Mouse (Mus musculus): Measurements from ENCODE around the gene Homer1. TPM values are rescaled to one million over a fixed set of nuclear protein-coding genes. Genes with fewer than 3 reads are reported as not detected.

Homer1 gene
- polyA plus RNA-seq, 1 experiment from 2014 or later: 8.6 TPM

DNA sequence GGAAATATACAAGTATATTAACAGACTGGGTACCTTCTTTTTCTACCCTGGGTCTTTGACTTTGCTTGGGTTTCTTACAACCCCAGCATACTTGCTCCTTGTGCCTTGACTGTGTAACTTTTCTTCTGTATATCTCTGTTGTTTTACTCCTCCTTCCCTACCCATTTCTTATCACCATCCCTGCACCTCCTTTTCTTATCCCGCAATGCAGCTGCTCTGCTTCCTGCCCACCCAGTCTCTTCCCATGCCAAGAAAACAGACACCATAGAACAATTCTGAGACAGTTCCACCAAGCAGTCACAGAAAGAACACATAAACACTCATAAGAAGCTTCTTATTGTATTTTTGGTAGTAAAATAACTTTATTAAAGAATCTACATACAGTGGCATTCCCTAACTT, 81.9 kb downstream of the Homer1 start:
- Histone ChIP-seq H3K9me3 (replicated peaks; ENCODE audit: control insufficient read depth, low read length, poor library complexity, severe bottlenecking) (no peaks in the 10 kb centered on the region), H3K27me3 (ENCODE audit: control insufficient read depth, insufficient read depth, low read depth, low read length) (no peaks in the 10 kb centered on the region), H3K4me3 (ENCODE audit: low read depth, low read length) (no peak overlapping the region), H3K36me3 (ENCODE audit: control insufficient read depth, insufficient read depth, low read length) (no peaks in the 10 kb centered on the region), H3K27ac (ENCODE audit: low read length) (no peak overlapping the region), H3K4me2 (ENCODE audit: low read length) (no peak overlapping the region), H3K4me1 (ENCODE audit: control insufficient read depth, insufficient read depth, low read length) (no peaks in the 10 kb centered on the region), H3K9ac (ENCODE audit: low read depth, low read length) (no peak overlapping the region)
- 92% methylated on average over 1 of the region's 1 CpGs for WGBS
- ATAC-seq: no peak

DNA sequence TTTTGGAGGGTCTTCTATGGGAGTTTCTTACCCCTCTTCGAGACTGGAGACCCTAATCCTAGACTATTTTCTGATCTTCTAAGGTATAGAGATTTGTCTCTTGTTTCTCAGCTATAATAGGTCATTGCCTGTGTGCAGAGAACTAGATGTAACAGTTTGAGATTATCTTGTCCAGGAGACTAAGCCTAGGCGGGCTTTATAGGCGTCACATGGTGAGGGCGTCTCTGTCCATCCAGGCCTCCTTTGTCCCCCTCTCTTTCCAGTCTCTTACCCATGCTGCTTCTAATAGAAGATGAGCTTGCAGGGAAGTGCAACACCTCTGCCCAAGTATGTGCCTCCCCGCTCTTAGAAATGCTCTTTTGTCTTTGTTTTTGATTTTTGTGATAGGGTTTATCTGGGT, 83.7 kb downstream of the Homer1 start:
- H3K4me3 ChIP-seq (ENCODE audit: low read depth, low read length): no peak overlapping the region
- WGBS: 84% methylated on average over 5 of the region's 5 CpGs

DNA sequence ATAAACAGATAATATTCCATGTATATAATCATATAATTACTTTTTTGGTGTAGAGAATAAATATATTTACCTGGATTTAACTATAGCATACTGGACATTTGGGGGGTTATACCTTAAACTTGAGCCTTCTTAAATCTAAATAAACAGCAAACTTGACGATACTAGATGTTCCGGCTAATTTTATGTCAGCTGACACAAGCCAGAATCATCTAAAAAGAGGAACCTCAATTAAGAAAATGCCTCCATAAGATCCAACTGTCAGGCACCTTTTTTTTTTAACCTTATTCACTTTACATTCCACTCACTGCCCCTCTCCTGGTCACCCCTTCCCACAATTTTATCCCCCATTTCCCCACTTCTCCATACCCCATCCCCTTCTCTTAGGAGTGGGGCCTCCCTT, 84.2 kb downstream of the Homer1 start:
- 96% methylated on average over 2 of the region's 2 CpGs for WGBS
- Histone ChIP-seq H3K27ac (ENCODE audit: low read length) (no peak overlapping the region), H3K4me1 (ENCODE audit: control insufficient read depth, insufficient read depth, low read length) (no peaks in the 10 kb centered on the region)

More for the DNA sequence above, 83.7 kb downstream of the Homer1 start:
- Histone ChIP-seq H3K9ac (ENCODE audit: low read depth, low read length) (no peak overlapping the region), H3K27ac (ENCODE audit: low read length) (no peak overlapping the region), H3K4me2 (ENCODE audit: low read length) (no peak overlapping the region), H3K9me3 (replicated peaks; ENCODE audit: control insufficient read depth, low read length, poor library complexity, severe bottlenecking) (no peaks in the 10 kb centered on the region), H3K4me1 (ENCODE audit: control insufficient read depth, insufficient read depth, low read length) (no peaks in the 10 kb centered on the region), H3K27me3 (ENCODE audit: control insufficient read depth, insufficient read depth, low read depth, low read length) (no peaks in the 10 kb centered on the region), H3K36me3 (ENCODE audit: control insufficient read depth, insufficient read depth, low read length) (no peaks in the 10 kb centered on the region)
- ATAC-seq: no peak

DNA sequence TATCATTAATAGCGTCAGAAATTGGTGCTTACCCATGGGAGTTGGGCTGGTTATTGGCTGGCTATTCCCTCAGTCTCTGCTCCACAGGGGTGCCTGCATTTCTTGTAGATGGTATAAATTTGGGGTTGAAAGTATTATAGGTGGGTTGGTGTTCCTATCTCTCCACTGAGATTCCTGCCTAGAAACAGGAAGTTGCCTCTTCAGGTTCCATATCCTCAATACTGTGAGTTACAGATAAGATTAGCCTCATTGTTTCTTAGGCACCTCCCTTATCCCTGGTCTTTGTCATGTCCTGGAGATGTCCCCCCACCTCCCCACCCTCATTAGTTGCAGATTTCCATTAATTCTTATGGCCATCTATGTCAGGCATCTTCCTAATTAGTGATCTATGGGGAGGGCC, 85.0 kb downstream of the Homer1 start:
- Histone ChIP-seq H3K36me3 (ENCODE audit: control insufficient read depth, insufficient read depth, low read length) (no peaks in the 10 kb centered on the region), H3K27ac (ENCODE audit: low read length) (no peak overlapping the region), H3K27me3 (ENCODE audit: control insufficient read depth, insufficient read depth, low read depth, low read length) (no peaks in the 10 kb centered on the region), H3K4me2 (ENCODE audit: low read length) (no peak overlapping the region), H3K9me3 (replicated peaks; ENCODE audit: control insufficient read depth, low read length, poor library complexity, severe bottlenecking) (no peaks in the 10 kb centered on the region), H3K4me1 (ENCODE audit: control insufficient read depth, insufficient read depth, low read length) (no peaks in the 10 kb centered on the region), H3K4me3 (ENCODE audit: low read depth, low read length) (no peak overlapping the region), H3K9ac (ENCODE audit: low read depth, low read length) (no peak overlapping the region)
- WGBS: 84% methylated on average over 1 of the region's 1 CpGs
- no peak for ATAC-seq

More for the DNA sequence above, 84.2 kb downstream of the Homer1 start:
- H3K4me3 ChIP-seq (ENCODE audit: low read depth, low read length): no peak overlapping the region
- H3K4me2 ChIP-seq (ENCODE audit: low read length): no peak overlapping the region
- H3K27me3 ChIP-seq (ENCODE audit: control insufficient read depth, insufficient read depth, low read depth, low read length): no peaks in the 10 kb centered on the region
- ATAC-seq: no peak
- no peaks in the 10 kb centered on the region for H3K9me3 ChIP-seq (replicated peaks; ENCODE audit: control insufficient read depth, low read length, poor library complexity, severe bottlenecking)
- H3K36me3 ChIP-seq (ENCODE audit: control insufficient read depth, insufficient read depth, low read length): no peaks in the 10 kb centered on the region
- H3K9ac ChIP-seq (ENCODE audit: low read depth, low read length): no peak overlapping the region

DNA sequence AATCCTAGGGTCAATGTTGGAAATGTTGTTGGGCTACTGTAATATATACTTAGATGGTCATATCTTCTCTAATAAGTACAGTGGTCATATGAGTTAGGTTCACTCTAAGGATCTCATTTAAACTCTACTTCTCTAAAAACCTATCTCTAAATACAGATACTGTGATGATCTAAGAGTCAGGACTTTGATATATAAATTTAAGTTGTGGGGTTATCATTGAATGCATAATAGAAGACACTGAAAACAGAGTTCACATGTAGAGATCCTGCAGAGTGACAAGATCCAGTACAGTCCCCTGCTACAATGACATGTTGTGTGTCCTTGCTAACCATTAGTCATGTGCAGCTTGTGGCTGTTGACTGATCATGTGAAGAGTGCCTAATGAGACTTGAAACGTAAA, 85.7 kb downstream of the Homer1 start:
- H3K27ac ChIP-seq (ENCODE audit: low read length): no peak overlapping the region
- H3K27me3 ChIP-seq (ENCODE audit: control insufficient read depth, insufficient read depth, low read depth, low read length): no peaks in the 10 kb centered on the region

DNA sequence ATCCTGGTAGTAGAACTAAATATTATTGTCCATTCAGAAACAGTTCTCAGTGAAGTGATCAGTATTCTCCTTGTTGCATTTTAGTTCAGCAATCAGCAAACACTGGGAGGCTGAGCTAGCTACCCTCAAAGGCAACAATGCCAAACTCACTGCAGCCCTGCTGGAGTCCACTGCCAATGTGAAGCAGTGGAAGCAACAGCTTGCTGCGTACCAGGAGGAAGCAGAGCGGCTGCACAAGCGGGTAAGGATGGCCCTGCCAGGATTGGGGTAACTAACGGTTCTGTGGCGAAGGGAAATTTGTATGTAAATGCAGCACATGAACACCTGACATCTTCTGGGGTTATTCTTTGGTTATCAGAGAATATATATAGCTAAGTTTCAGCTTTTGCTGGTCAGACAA, 88.0 kb downstream of the Homer1 start:
- Histone ChIP-seq H3K4me2 (ENCODE audit: low read length) (no peak overlapping the region), H3K36me3 (ENCODE audit: control insufficient read depth, insufficient read depth, low read length) (0 out of 2 replicates have a peak, but pooled peaks cover 2% of the 10 kb centered on the region), H3K4me1 (ENCODE audit: control insufficient read depth, insufficient read depth, low read length) (no peaks in the 10 kb centered on the region), H3K27ac (ENCODE audit: low read length) (peak overlapping the region; percentile 26; the same call in 1 of the 2 replicates), H3K27me3 (ENCODE audit: control insufficient read depth, insufficient read depth, low read depth, low read length) (no peaks in the 10 kb centered on the region), H3K9ac (ENCODE audit: low read depth, low read length) (no peak overlapping the region), H3K4me3 (ENCODE audit: low read depth, low read length) (no peak overlapping the region), H3K9me3 (replicated peaks; ENCODE audit: control insufficient read depth, low read length, poor library complexity, severe bottlenecking) (no peaks in the 10 kb centered on the region)
- WGBS: 75% methylated on average over 5 of the region's 5 CpGs
- ATAC-seq: no peak

More for the DNA sequence above, 85.7 kb downstream of the Homer1 start:
- Histone ChIP-seq H3K4me2 (ENCODE audit: low read length) (no peak overlapping the region), H3K4me3 (ENCODE audit: low read depth, low read length) (no peak overlapping the region), H3K9ac (ENCODE audit: low read depth, low read length) (no peak overlapping the region), H3K4me1 (ENCODE audit: control insufficient read depth, insufficient read depth, low read length) (no peaks in the 10 kb centered on the region), H3K9me3 (replicated peaks; ENCODE audit: control insufficient read depth, low read length, poor library complexity, severe bottlenecking) (no peaks in the 10 kb centered on the region), H3K36me3 (ENCODE audit: control insufficient read depth, insufficient read depth, low read length) (no peaks in the 10 kb centered on the region)
- 87% methylated on average over 1 of the region's 1 CpGs for WGBS
- ATAC-seq: no peak

DNA sequence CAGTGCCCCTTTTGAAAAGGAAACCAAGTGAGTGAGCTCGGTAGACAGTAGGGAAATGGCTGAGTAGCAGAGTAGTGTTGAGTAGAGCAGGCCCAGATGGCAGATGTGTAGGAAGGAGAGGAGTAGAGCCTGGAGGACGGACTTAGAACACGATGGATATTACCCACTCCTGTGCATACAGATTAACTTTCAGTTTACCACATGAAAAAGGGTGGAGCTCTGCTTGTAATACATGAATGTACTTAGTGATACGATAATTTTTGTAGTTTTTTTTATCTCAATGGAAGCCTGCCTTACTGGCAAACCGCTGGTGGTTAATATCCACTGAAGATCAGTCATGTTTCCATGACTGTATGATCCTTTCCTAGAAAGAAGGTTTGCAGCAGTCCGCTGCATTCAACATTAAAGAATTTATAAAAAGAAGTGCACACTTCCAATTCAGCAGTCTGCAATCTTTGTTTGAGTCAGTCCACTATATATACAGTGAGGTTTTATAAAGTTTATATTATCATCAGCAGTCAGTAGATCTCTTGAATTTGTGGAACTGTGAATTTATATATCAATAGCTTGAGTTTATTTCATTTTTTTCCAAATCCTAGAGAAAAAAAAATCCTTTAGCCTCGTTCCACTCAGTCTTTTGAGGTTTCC, 89.3 kb downstream of the Homer1 start:
- no peak overlapping the region for H3K9ac ChIP-seq (ENCODE audit: low read depth, low read length)
- no peak for ATAC-seq
- H3K36me3 ChIP-seq (ENCODE audit: control insufficient read depth, insufficient read depth, low read length): 0 out of 2 replicates have a peak, but pooled peaks cover 2% of the 10 kb centered on the region
- H3K27me3 ChIP-seq (ENCODE audit: control insufficient read depth, insufficient read depth, low read depth, low read length): no peaks in the 10 kb centered on the region
- WGBS: 71% methylated on average over 7 of the region's 7 CpGs
- no peak overlapping the region for H3K4me2 ChIP-seq (ENCODE audit: low read length)
- no peak overlapping the region for H3K27ac ChIP-seq (ENCODE audit: low read length)
- no peak overlapping the region for H3K4me3 ChIP-seq (ENCODE audit: low read depth, low read length)
- H3K4me1 ChIP-seq (ENCODE audit: control insufficient read depth, insufficient read depth, low read length): no peaks in the 10 kb centered on the region
- H3K9me3 ChIP-seq (replicated peaks; ENCODE audit: control insufficient read depth, low read length, poor library complexity, severe bottlenecking): no peaks in the 10 kb centered on the region

DNA sequence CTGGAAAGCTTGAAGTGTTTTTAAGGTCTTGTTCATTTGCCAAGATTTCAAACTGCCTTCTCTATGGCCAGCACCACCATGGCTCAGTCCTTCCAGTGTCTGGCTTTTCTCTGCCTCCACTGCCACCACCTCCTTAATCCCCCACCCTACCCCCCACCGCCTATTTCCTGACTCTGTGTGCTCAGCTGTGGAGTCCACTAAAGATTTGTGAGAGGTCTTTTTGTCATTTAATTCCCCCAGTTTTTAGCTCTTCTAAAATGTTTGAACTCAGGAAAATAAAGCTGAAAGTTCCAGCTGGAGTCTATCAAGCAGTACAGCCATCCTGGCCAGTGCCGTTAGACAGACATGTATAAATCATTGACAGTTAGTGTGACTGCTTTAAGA, 89.8 kb downstream of the Homer1 start:
- Histone ChIP-seq H3K9ac (ENCODE audit: low read depth, low read length) (no peak overlapping the region), H3K4me1 (ENCODE audit: control insufficient read depth, insufficient read depth, low read length) (no peaks in the 10 kb centered on the region), H3K36me3 (ENCODE audit: control insufficient read depth, insufficient read depth, low read length) (0 out of 2 replicates have a peak, but pooled peaks cover 2% of the 10 kb centered on the region), H3K9me3 (replicated peaks; ENCODE audit: control insufficient read depth, low read length, poor library complexity, severe bottlenecking) (no peaks in the 10 kb centered on the region), H3K27ac (ENCODE audit: low read length) (no peak overlapping the region), H3K27me3 (ENCODE audit: control insufficient read depth, insufficient read depth, low read depth, low read length) (no peaks in the 10 kb centered on the region), H3K4me2 (ENCODE audit: low read length) (no peak overlapping the region), H3K4me3 (ENCODE audit: low read depth, low read length) (no peak overlapping the region)
- 41% methylated on average over 2 of the region's 2 CpGs for WGBS
- ATAC-seq: no peak

DNA sequence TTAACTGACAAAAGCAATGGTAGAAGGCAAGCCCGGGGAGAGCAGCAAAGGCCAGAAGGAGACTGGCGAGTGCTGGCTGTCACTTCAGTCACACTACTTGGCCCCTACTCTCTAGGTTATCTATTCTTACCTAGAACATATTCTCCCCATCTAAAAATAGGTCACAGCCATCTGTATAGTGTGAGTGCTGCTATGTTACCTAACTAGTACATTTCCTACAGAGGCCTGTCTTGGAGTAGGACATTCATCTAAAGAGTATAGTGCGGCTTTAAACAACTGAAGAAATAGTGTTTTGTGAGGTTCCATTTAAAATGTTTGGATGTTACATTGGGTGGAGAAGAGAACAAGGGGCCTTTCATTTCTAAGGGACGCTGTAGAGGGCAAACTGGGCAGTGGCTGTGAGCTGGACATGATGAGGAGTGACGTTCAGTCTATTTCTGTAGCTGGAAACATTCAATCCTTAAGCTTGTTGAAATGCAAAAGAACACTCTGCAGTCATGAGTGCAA, 100.3 kb downstream of the Homer1 start:
- Histone ChIP-seq H3K4me3 (ENCODE audit: low read depth, low read length) (no peak overlapping the region), H3K4me1 (ENCODE audit: control insufficient read depth, insufficient read depth, low read length) (no peaks in the 10 kb centered on the region), H3K9me3 (replicated peaks; ENCODE audit: control insufficient read depth, low read length, poor library complexity, severe bottlenecking) (0 out of 2 replicates have a peak, but pooled peaks cover 2% of the 10 kb centered on the region), H3K27ac (ENCODE audit: low read length) (no peak overlapping the region), H3K27me3 (ENCODE audit: control insufficient read depth, insufficient read depth, low read depth, low read length) (no peaks in the 10 kb centered on the region), H3K36me3 (ENCODE audit: control insufficient read depth, insufficient read depth, low read length) (peaks cover 10% of the 10 kb centered on the region), H3K4me2 (ENCODE audit: low read length) (no peak overlapping the region), H3K9ac (ENCODE audit: low read depth, low read length) (no peak overlapping the region)
- WGBS: 87% methylated on average over 5 of the region's 5 CpGs
- no peak for ATAC-seq

Measured in midbrain, embryonic 16.5 days (tissue).